Mouse (Mus musculus) naive thymus-derived CD4-positive, alpha-beta T cell, adult 2 months (primary cell): ENCODE data around the gene Itgb5.

Experiments
- DNase-seq: peaks from one replicate; pipeline ENCODE4 v3.0.0-alpha.2; 2011; ENCODE audit warnings: low read depth

The Itgb5 gene

GRCm38 (mm10) chr16:33916473-33917251 is 87.2 kb downstream of the Itgb5 start:
- no peak for DNase-seq

DNA sequence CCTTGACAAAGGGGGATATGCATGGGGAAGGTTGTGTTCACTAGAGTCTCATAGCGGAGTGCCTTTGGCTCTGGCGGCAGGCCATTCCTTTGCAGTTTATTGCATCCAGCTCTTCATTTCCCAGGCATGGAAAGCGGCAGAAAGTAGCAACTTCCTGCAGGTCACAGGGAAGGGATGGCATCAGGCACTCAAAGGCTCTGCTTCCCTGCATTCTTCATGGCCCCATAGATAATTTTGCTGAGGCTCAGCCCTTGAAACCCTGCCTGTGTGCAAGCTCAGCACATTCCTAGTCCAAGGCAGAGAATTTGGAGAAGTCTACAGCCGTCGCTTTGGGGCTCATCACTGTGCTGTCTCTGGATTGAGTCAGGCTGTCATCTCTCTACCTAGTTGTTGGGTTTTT is 87.9 kb downstream of the Itgb5 start:
- no peak for DNase-seq

DNA sequence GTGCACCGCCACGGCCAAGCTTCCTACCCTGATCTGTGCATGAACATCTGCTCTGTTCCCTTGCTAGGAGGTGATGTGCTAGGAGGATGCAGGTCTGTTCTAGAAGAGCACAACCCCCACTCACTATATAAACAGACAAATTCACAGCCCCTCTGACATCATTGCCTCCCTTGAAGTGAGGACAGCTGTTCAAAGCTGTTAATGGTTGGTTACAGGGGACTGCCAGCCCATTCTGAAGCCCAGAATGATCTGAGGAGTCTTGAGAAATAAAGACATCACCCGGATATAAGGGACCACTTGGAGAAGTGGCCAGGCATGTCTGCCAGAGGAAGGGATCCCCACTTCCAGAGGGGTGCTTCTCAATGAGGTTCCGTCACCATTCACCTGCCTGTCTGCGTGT is 88.5 kb downstream of the Itgb5 start:
- no peak for DNase-seq

DNA sequence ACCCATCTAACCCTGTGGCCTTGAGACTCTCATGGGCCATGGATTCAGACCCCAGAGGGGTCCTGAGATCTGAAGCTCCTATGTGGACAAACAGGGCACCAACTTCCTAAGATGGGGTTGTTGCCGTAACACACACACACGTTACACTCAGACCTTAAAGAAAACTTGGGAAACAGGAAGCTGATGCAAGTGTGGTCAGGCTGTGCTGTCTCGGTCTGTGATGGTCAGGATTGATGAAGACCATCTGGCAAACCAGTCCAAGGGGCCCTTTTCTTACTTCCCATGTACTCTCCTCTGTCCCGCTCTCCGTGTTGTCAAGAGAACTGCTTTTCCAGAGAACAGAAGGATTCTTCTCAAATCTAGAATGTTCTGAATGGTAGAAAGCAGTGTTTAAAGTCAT is 92.0 kb downstream of the Itgb5 start:
- DNase-seq, result no peak

GRCm38 (mm10) chr16:33922111-33923000 is 92.9 kb downstream of the Itgb5 start:
- DNase-seq, result no peak

DNA sequence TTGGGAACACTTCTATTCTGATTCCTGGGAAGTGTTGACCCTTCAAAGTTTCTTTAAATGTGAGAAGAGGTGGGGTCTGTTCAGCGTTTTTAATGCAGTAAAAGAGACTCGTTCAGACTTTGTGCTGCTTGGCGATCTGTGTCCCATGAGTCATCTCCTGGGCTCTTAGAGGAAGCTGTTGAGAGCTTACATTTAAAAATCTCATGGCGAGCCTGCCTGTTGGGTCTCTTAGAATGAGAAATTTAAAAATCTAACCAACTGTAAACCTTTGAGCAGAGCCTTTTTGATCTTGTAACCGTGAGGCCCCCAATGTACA is 93.5 kb downstream of the Itgb5 start:
- DNase-seq, result no peak

GRCm38 (mm10) chr16:33923758-33924157 is 94.3 kb downstream of the Itgb5 start:
- no peak for DNase-seq

DNA sequence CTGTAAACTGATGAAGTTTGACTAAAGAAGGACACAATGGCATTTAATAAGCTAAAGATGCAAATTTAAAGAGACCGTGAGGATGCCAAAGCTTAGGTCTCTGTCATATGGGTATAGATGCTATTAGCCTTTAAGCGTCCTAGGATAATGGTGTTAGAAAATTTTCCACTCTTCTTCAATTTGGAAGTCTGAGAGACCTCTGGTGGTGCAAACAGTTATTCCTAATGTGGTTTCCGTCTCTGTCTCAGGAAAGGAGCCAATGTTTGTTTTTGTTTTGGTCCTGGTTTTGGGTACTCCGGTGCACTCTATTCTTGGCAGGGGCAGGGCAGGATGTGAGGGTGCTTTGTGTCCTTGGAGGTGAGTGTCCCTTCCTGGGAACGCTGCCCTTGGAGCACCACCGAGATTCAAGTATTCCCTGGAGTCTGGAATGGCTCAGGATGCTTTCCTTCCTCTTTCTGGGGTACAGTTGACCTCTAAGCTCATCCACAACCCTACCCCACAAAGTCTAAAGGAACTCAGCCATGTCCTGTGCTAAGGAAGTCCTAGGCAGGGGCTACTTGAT is 97.9 kb downstream of the Itgb5 start:
- no peak for DNase-seq

GRCm38 (mm10) chr16:33928788-33929462 is 99.5 kb downstream of the Itgb5 start:
- DNase-seq, result no peak

DNA sequence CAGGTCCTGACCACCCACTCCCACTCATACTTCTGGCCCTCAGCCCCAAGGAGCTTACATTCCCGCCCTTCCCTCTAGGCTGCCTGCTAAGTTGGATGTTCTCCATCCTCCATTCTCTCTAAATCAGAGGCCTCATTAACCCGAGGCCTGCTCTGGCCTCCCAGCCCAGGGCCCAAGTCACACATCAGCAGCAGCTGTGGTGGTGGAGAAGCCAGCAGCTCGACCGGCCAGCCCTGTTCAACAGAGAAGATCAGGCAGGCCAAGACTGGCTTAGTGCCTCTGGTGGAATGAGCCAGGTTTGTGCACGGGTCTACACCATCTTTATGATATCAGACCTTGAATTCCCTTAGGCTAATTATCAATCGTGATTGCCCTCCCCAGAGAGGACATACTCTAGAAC is 101.3 kb downstream of the Itgb5 start:
- no peak for DNase-seq

- no peak for DNase-seq
Observed at GRCm38 (mm10) chr16:33931682-33932081, 102.2 kb downstream of the Itgb5 start.

DNA sequence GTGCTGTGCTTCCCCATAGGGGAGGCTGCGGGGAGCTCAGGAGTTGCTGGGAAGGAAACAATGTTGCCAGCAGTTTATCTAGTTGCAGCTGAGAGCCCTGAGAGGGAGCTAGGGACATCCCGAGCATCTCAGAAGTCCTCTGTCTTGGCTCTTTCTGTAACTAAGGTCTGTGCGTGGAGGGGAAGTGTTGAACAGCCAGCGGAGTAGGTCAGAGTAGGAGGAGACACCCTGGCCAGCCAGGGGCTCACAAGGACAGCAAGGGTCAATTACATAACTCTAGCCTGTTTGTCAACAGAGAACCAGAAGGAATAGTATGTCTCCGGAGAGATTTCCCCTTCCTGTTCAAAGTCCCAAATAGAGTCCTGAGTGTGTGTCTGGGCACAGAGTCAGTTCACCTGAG is 102.7 kb downstream of the Itgb5 start:
- no peak for DNase-seq

DNA sequence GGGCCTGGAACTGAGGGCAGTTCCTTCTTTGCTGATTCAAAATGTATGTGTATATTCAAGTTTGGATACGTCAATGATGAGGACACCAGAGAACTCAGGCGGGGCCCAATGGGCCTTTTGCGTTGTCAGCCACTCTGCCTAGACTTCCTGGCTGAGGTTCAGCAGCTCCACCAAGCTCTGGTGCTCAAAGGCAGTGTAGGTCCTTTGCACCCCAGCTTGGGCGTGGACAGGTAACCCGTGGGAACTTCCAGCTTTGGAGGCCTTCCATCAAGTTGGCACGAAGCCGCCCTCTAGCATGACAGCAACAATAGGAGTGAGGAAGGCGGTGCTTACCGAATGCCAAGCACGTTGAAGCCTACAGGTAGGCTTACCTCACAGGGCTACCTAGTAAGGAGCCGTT is 103.9 kb downstream of the Itgb5 start:
- DNase-seq, result no peak

GRCm38 (mm10) chr16:33934701-33935406 is 105.4 kb downstream of the Itgb5 start:
- no peak for DNase-seq

GRCm38 (mm10) chr16:33935407-33935785 is 105.9 kb downstream of the Itgb5 start:
- no peak for DNase-seq

GRCm38 (mm10) chr16:33936885-33937284 is 107.4 kb downstream of the Itgb5 start:
- no peak for DNase-seq

DNA sequence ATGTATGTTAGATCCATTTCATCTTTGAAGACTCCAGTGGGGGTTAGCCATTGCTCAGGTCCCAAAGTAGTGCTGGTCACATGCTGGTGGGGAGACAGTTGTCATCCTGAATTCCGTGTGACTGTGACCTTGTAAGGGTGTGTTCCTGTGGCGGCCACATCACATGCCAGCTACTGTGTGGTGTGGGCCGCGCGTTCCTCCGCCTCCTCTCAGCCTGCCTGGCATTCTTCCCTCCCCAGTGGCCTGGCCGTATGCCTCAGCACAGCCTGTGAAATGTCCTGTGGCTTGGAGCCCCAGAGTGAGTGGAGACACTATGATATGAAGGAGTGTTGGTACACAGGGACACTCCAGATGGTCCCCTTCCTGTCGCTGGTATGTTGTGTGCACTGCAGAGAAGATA is 108.1 kb downstream of the Itgb5 start:
- DNase-seq, result no peak

DNA sequence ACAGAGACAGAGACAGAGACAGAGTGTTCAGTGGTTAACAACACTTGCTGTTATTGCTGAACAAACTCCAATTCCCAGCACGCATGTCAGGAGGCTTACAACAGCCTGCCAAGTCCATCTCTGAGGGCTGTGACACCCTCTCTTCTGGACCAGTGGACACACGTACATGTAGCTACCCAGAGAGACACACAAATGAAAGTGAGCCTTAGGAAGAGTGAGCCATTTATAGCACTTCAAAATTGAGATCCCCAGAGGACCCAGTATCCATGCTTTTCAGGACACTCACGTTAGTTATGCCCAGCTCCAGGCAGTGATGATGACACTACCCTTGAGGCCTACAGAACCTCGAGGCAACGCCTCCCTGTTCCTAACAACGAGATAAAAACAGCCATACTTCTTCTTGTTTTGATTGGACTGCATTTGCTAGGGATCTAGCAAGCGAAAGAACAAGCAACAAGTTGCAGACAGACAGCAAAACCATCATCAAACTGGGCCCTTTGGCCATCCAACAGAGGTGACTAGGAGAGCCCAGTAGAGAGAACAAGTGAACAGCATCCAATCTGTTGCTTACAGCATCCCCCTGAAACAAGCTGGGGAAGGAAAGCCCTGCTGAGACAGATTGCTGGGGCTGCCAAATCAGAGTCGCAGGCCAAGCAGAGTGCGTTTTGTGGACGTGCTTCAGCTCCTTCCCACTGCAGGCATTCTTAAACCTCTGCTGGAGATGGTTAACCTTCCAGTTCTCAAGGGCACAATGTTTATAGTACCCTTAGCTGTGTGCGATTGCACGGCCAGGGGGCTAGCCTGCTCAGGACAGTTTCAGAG is 109.1 kb downstream of the Itgb5 start:
- DNase-seq, result no peak

- no peak for DNase-seq
Observed at GRCm38 (mm10) chr16:33939133-33939531, 109.7 kb downstream of the Itgb5 start.

DNA sequence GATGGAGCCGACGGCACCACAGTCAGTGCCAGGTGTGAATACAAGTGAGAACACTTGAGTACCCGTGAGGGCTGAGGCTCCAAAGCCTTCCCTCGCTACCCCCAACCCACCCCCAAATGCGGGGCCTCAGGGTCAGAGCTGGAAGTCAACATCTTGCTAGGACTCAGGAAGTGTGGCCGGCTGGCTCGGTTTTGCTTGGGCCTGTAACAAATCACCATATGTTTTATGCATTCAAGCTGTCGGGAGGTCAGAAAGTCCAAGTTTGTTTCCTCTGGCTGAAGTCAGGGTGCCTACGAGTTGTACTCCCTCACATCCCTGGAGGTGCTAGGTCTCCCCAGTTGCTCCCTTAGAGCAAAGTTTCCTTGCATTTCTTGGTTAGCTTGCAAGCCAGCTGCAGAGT is 110.2 kb downstream of the Itgb5 start:
- DNase-seq, result no peak

DNA sequence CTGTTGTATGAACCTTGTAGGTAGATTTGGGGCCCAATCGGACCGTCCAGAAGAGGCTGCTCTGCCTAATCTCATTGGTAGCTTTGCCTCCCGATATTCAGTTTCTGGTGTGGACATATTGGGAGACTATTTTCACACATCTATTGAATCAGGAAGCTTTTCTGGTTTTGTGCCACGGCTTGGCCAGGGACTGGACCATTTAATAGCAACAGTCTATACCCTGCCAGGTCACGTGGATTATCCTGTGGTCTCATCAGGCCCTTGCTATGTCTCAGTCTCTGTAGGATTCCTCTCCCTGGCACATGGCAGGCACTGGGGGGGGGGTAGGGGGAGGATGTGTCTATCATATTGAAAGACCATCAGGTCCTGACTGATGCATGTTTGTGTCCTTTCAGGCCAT is 110.6 kb downstream of the Itgb5 start:
- no peak for DNase-seq
